Mouse (Mus musculus) kidney, embryonic 14.5 days (tissue): ENCODE results near the gene Zfp512. TPM values are rescaled to one million over a fixed set of nuclear protein-coding genes. Genes with fewer than 3 reads are reported as not detected.
"Not testable (repeated sequence)": the region's sequence is repeated elsewhere in the genome, so short reads cannot be mapped to it uniquely, and the experiment has no call there.

ENCODE experiments used
- ATAC-seq: fragments of 200-750 bp; cut with Nextera tagmentation; 2 replicates; pipeline ENCODE4 v1.8.0; 2017; ENCODE audit warnings: moderate number of reproducible peaks, mild to moderate bottlenecking, moderate TSS enrichment, moderate library complexity; ENCODE audit not compliant: low FRiP score, low TSS enrichment
- H3K27ac ChIP-seq: fragments of 300-500 bp; sonication (generic); 2 replicates; pipeline ENCODE4 v1.5.1; 2014; ENCODE audit warnings: low read depth, mild to moderate bottlenecking, low read length, moderate library complexity, mixed read lengths
- H3K27me3 ChIP-seq: fragments of 300-500 bp; sonication (generic); 2 replicates; pipeline ENCODE4 v1.6.1; 2014; ENCODE audit warnings: mild to moderate bottlenecking, low read length; ENCODE audit not compliant: control insufficient read depth, insufficient read depth
- H3K36me3 ChIP-seq: fragments of 300-500 bp; sonication (generic); 2 replicates; pipeline ENCODE4 v1.6.1; 2014; ENCODE audit warnings: low read length, mixed read lengths; ENCODE audit not compliant: control insufficient read depth, insufficient read depth
- H3K4me1 ChIP-seq: fragments of 300-500 bp; sonication (generic); 2 replicates; pipeline ENCODE4 v1.6.1; 2014; ENCODE audit warnings: low read length, mixed read lengths; ENCODE audit not compliant: control insufficient read depth, insufficient read depth
- H3K4me2 ChIP-seq: fragments of 300-500 bp; sonication (generic); replicated peaks from 2 replicates; pipeline ENCODE4 v1.6.1; 2014; ENCODE audit warnings: low read depth, mild to moderate bottlenecking, low read length
- H3K4me3 ChIP-seq: fragments of 300-500 bp; sonication (generic); 2 replicates; pipeline ENCODE4 v1.5.1; 2014; ENCODE audit warnings: mild to moderate bottlenecking, low read length
- H3K9ac ChIP-seq: fragments of 300-500 bp; sonication (generic); 2 replicates; pipeline ENCODE4 v1.6.1; 2014; ENCODE audit warnings: low read depth, mild to moderate bottlenecking, low read length, moderate library complexity
- H3K9me3 ChIP-seq: fragments of 300-500 bp; sonication (generic); 2 replicates; pipeline ENCODE4 v1.6.1; 2016; ENCODE audit warnings: low read length; ENCODE audit not compliant: control insufficient read depth
- WGBS: fragments of 180-500 bp; shearing (Covaris S2); extraction: QIAGEN DNeasy Blood & Tissue Kit; methylation state at CpG from one replicate; pipeline ENCODE4 v1.1.7; 2014; 5-methylcytosine and 5-hydroxymethylcytosine counted together
- polyA plus RNA-seq: library from polyadenylated mRNA; unstranded; fragments of >200 nt; fragmentation: Nextera tagmentation; extraction: Ambion mirVana; gene quantifications from 2 replicates; pipeline ENCODE4 v1.2.1, GENCODE M21; 2014

The Zfp512 gene
- polyA plus RNA-seq, 1 experiment from 2014 or later = 55.0 TPM

- Histone ChIP-seq H3K9me3 (no peaks in the 10 kb centered on the region), H3K4me3 (peak within 1 kb of the TSS; percentile 98), H3K27me3 (no peaks in the 10 kb centered on the region), H3K36me3 (peaks cover 25% of the 10 kb centered on the region), H3K27ac (peak within 1 kb of the TSS; percentile 83), H3K4me1 (peaks cover 16% of the 10 kb centered on the region), H3K4me2 (peak within 1 kb of the TSS; percentile 93), H3K9ac (peak within 1 kb of the TSS; percentile 81)
- ATAC-seq = peak; percentile 85
- WGBS = under 1% methylated on average over 28 of the region's 28 CpGs
Observed at GRCm38 (mm10) chr5:31526354-31527116, 74.3 kb downstream of the Zfp512 start, which contains the start of gene Slc4a1ap. TSS of gene Slc4a1ap (plus strand) at chr5:31526995.

DNA sequence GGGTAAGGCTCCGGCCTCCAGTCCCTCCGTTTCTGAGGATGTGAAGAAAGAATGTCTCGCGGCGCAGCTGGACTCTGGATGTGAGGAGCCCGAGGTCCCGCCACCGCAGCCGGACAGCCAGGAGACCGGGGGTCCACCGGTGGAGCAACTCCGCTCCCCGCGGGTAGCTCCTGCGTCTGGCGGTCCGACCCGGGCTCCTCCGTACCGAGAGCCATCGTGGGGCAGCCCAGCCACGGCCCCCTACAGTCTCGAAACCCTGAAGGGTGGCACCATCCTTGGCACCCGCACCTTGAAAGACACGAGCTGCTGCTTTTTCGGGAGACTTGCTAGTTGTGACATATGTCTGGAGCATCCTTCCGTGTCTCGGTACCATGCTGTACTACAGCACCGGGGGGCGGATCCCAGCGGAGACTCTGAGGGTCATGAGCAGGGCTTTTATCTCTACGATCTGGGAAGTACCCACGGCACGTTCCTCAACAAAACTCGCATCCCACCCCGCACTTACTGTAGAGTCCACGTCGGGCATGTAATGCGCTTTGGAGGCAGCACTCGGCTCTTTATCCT lies 75.0 kb downstream of the Zfp512 start:
- H3K9me3 ChIP-seq = no peaks in the 10 kb centered on the region
- H3K4me1 ChIP-seq = peaks cover 16% of the 10 kb centered on the region
- no peaks in the 10 kb centered on the region for H3K27me3 ChIP-seq
- H3K27ac ChIP-seq = peak overlapping the region; percentile 83
- H3K9ac ChIP-seq = peak overlapping the region; percentile 81
- WGBS = 3% methylated on average over 33 of the region's 40 CpGs
- H3K36me3 ChIP-seq = peaks cover 25% of the 10 kb centered on the region
- ATAC-seq = no peak; the same call in 1 of the 2 replicates
- peak overlapping the region; percentile 93 for H3K4me2 ChIP-seq
- H3K4me3 ChIP-seq = peak overlapping the region; percentile 98

GRCm38 (mm10) chr5:31527707-31528106 lies 75.5 kb downstream of the Zfp512 start, which contains the start of gene Supt7l:
TSS of gene Supt7l (minus strand) at chr5:31527807.
- H3K27ac ChIP-seq = peak within 1 kb of the TSS; percentile 83
- 81% methylated on average over 11 of the region's 11 CpGs for whole genome bisulfite sequencing

GRCm38 (mm10) chr5:31528560-31528959 lies 76.3 kb downstream of the Zfp512 start:
- ATAC-seq = no peak
- H3K4me2 ChIP-seq = no peak overlapping the region
- H3K4me3 ChIP-seq = no peak overlapping the region
- WGBS = 59% methylated on average over 2 of the region's 2 CpGs
- peaks cover 32% of the 10 kb centered on the region for H3K36me3 ChIP-seq
- no peaks in the 10 kb centered on the region for H3K9me3 ChIP-seq
- H3K4me1 ChIP-seq = peaks cover 16% of the 10 kb centered on the region
- no peak overlapping the region for H3K9ac ChIP-seq
- no peak overlapping the region for H3K27ac ChIP-seq
- H3K27me3 ChIP-seq = no peaks in the 10 kb centered on the region

More at GRCm38 (mm10) chr5:31527707-31528106, 75.5 kb downstream of the Zfp512 start, which contains the start of gene Supt7l:
- Histone ChIP-seq H3K9ac (peak within 1 kb of the TSS; percentile 81), H3K4me2 (peak within 1 kb of the TSS; percentile 93), H3K4me1 (peaks cover 16% of the 10 kb centered on the region), H3K4me3 (peak within 1 kb of the TSS; percentile 98), H3K36me3 (peaks cover 25% of the 10 kb centered on the region)
- not testable (repeated sequence) for H3K9me3 ChIP-seq, ATAC-seq, H3K27me3 ChIP-seq

Other genes with a start within 250 kb of the Zfp512 start
- gene Ppm1g, start 231.7 kb upstream of the Zfp512 start, polyA plus RNA-seq = 130 and 145 TPM in 2 replicates
- 115 and 153 TPM in 2 replicates for gene Nrbp1, start 211.6 kb upstream of the Zfp512 start, polyA plus RNA-seq
- 0.39 and 0.72 TPM in 2 replicates for gene Gm9970, start 211.2 kb upstream of the Zfp512 start, polyA plus RNA-seq
- gene Krtcap3, start 200.7 kb upstream of the Zfp512 start, polyA plus RNA-seq = 28.0 and 31.8 TPM in 2 replicates
- 26.3 and 31.9 TPM in 2 replicates for gene Ift172, start 161.3 kb upstream of the Zfp512 start, polyA plus RNA-seq
- 42.8 and 55.6 TPM in 2 replicates for gene Fndc4, start 156.4 kb upstream of the Zfp512 start, polyA plus RNA-seq
- 0.76 TPM in 1 of 2 replicates, not detected in the other for gene Gckr, start 155.0 kb upstream of the Zfp512 start, polyA plus RNA-seq
- 0.08 and 0.09 TPM in 2 replicates for gene 4930548H24Rik, start 33.3 kb downstream of the Zfp512 start, polyA plus RNA-seq
- 55.8 and 72.0 TPM in 2 replicates for gene Gpn1, start 42.3 kb downstream of the Zfp512 start, polyA plus RNA-seq
- 31.1 and 31.2 TPM in 2 replicates for gene Slc4a1ap, start 74.6 kb downstream of the Zfp512 start, polyA plus RNA-seq
- 18.5 and 23.8 TPM in 2 replicates for gene Supt7l, start 75.4 kb downstream of the Zfp512 start, polyA plus RNA-seq
- 253 and 349 TPM in 2 replicates for gene Mrpl33, start 144.5 kb downstream of the Zfp512 start, polyA plus RNA-seq
- 3.1 and 3.2 TPM in 2 replicates for gene Rbks, start 245.2 kb downstream of the Zfp512 start, polyA plus RNA-seq
- 60.6 and 68.5 TPM in 2 replicates for gene Babam2, start 245.3 kb downstream of the Zfp512 start, polyA plus RNA-seq